Mouse (Mus musculus) heart, adult 2 months (tissue): Measurements from ENCODE around the gene Foxp1.

Experiments
- EP300 ChIP-seq: fragments of 200-500 bp; IDR thresholded peaks from 2 replicates; pipeline ENCODE4 v1.6.1; 2011; ENCODE audit warnings: low read depth, low read length, control low read depth; ENCODE audit not compliant: insufficient read depth
- POLR2A ChIP-seq: fragments of 200-500 bp; IDR thresholded peaks from 2 replicates; pipeline ENCODE4 v1.6.1; 2011; ENCODE audit warnings: mild to moderate bottlenecking, low read depth, low read length, control low read depth; ENCODE audit not compliant: insufficient read depth

- TF ChIP-seq POLR2A (no peak), EP300 (no peak)
Measured at GRCm38 (mm10) chr6:99107081-99107482, 415.4 kb downstream of the Foxp1 start.
